Mouse (Mus musculus) hindlimb bud, embryonic 11.5 days (tissue): ENCODE measurements around the gene Phf1.

ENCODE experiments used
- DNase-seq: peaks from one replicate; pipeline ENCODE4 v3.0.0-alpha.2; 2012; ENCODE audit warnings: low read depth, low spot score; ENCODE audit errors: extremely low spot score

Phf1 gene

GRCm38 (mm10) chr17:26949866-26950265, 17.0 kb downstream of the Phf1 start:
- DNase-seq: no peak

GRCm38 (mm10) chr17:26950560-26951288, 17.9 kb downstream of the Phf1 start:
- no peak for DNase-seq

GRCm38 (mm10) chr17:26951406-26951805, 18.6 kb downstream of the Phf1 start:
- no peak for DNase-seq

GRCm38 (mm10) chr17:26951952-26952877, 19.4 kb downstream of the Phf1 start:
- no peak for DNase-seq

- DNase-seq: no peak
These were observed 20.3 kb downstream of the Phf1 start for GRCm38 (mm10) chr17:26953201-26953600.

GRCm38 (mm10) chr17:26953726-26954125, 20.9 kb downstream of the Phf1 start:
- DNase-seq: no peak

GRCm38 (mm10) chr17:26956309-26956708, 23.5 kb downstream of the Phf1 start:
- DNase-seq: no peak

GRCm38 (mm10) chr17:26956895-26957294, 24.0 kb downstream of the Phf1 start:
- no peak for DNase-seq

- DNase-seq: no peak
These were observed 25.0 kb downstream of the Phf1 start for GRCm38 (mm10) chr17:26957872-26958271.

- no peak for DNase-seq
These were observed 26.0 kb downstream of the Phf1 start for GRCm38 (mm10) chr17:26958880-26959279.

GRCm38 (mm10) chr17:26959815-26960214, 27.0 kb downstream of the Phf1 start:
- DNase-seq: no peak

GRCm38 (mm10) chr17:26961572-26962240, 28.9 kb downstream of the Phf1 start:
- no peak for DNase-seq

GRCm38 (mm10) chr17:26966993-26967392, 34.1 kb downstream of the Phf1 start:
- DNase-seq: no peak

GRCm38 (mm10) chr17:26967477-26967876, 34.6 kb downstream of the Phf1 start:
- DNase-seq: no peak

GRCm38 (mm10) chr17:26968200-26968611, 35.4 kb downstream of the Phf1 start:
- no peak for DNase-seq

GRCm38 (mm10) chr17:26969257-26969656, 36.4 kb downstream of the Phf1 start:
- no peak for DNase-seq

GRCm38 (mm10) chr17:26970221-26970620, 37.4 kb downstream of the Phf1 start:
- no peak for DNase-seq

- DNase-seq: no peak
These were observed 38.5 kb downstream of the Phf1 start for GRCm38 (mm10) chr17:26971247-26971905.

GRCm38 (mm10) chr17:26972107-26972506, 39.3 kb downstream of the Phf1 start:
- no peak for DNase-seq

- DNase-seq: peak; percentile 78
These were observed 40.1 kb downstream of the Phf1 start, which contains the start of gene Zbtb9 for GRCm38 (mm10) chr17:26972703-26973574. Zbtb9 (plus strand) TSS chr17:26973167.
